Mouse (Mus musculus) small intestine, adult 2 months (tissue): ENCODE results near the gene Marveld3. TPM values are rescaled to one million over a fixed set of nuclear protein-coding genes. Genes with fewer than 3 reads are reported as not detected.

Experiments used
- H3K27ac ChIP-seq: fragments of 200-500 bp; 2 replicates; pipeline ENCODE4 v1.5.1; 2012; ENCODE audit warnings: low read depth, low read length, control low read depth, inconsistent platforms; ENCODE audit not compliant: insufficient read depth
- H3K27me3 ChIP-seq: fragments of 200-500 bp; 2 replicates; pipeline ENCODE4 v1.6.1; 2012; ENCODE audit warnings: mild to moderate bottlenecking, moderate library complexity, low read length, inconsistent platforms; ENCODE audit not compliant: control insufficient read depth, insufficient read depth
- H3K36me3 ChIP-seq: fragments of 200-500 bp; 2 replicates; pipeline ENCODE4 v1.6.1; 2012; ENCODE audit warnings: mild to moderate bottlenecking, low read length, control low read depth, inconsistent platforms; ENCODE audit not compliant: control insufficient read depth, insufficient read depth
- H3K4me1 ChIP-seq: fragments of 200-500 bp; 2 replicates; pipeline ENCODE4 v1.6.1; 2012; ENCODE audit warnings: low read length, inconsistent platforms, mixed read lengths; ENCODE audit not compliant: control insufficient read depth, insufficient read depth, insufficient read length
- H3K4me3 ChIP-seq: fragments of 200-500 bp; 2 replicates; pipeline ENCODE4 v1.5.1; 2012; ENCODE audit warnings: low read depth, mild to moderate bottlenecking, control low read depth, inconsistent platforms, low read length, moderate library complexity
- CTCF ChIP-seq: fragments of 200-500 bp; IDR thresholded peaks from 2 replicates; pipeline ENCODE4 v1.5.1; 2012; ENCODE audit warnings: low read depth, mild to moderate bottlenecking, control low read depth, inconsistent platforms, low read length, moderate library complexity, mixed read lengths; ENCODE audit not compliant: insufficient replicate concordance, insufficient read length; ENCODE audit errors: extremely low read depth
- POLR2A ChIP-seq: fragments of 200-500 bp; IDR thresholded peaks from 2 replicates; pipeline ENCODE4 v1.6.1; 2012; ENCODE audit warnings: low read depth, mild to moderate bottlenecking, control low read depth, inconsistent platforms, low read length, moderate library complexity
- polyA plus RNA-seq: library from polyadenylated mRNA; depleted of rRNA; stranded (reverse); fragments of >200 nt; gene quantifications from 2 replicates; pipeline ENCODE4 v1.2.3, GENCODE M21; 2012; rRNA removed

The Marveld3 gene
- polyA plus RNA-seq, 1 experiment: 48.7 TPM

- peaks cover 18% of the 10 kb centered on the region for H3K36me3 ChIP-seq
- no peak overlapping the region for H3K4me3 ChIP-seq
- no peaks in the 10 kb centered on the region for H3K27me3 ChIP-seq
- TF ChIP-seq CTCF: no peak
- TF ChIP-seq POLR2A: no peak
- H3K27ac ChIP-seq: no peak overlapping the region
- H3K4me1 ChIP-seq: peaks cover 9% of the 10 kb centered on the region; the same call in 1 of the 2 replicates
These were observed 59.6 kb downstream of the Marveld3 start for GRCm38 (mm10) chr8:109902379-109902778.

Other genes with a start within 250 kb of the Marveld3 start
- gene Atxn1l, start 224.5 kb downstream of the Marveld3 start, polyA plus RNA-seq: 5.1 and 12.0 TPM in 2 replicates
- gene Ap1g1, start 183.6 kb downstream of the Marveld3 start, polyA plus RNA-seq: 11.3 and 18.8 TPM in 2 replicates
- 6.0 and 25.0 TPM in 2 replicates for gene Phlpp2, start 93.7 kb downstream of the Marveld3 start, polyA plus RNA-seq
- gene Tat, start 28.2 kb upstream of the Marveld3 start, polyA plus RNA-seq: 0.13 TPM in 1 of 2 replicates, not detected in the other
- gene Chst4, start 77.5 kb upstream of the Marveld3 start, polyA plus RNA-seq: 25.9 and 27.1 TPM in 2 replicates
- 0.39 and 0.53 TPM in 2 replicates for gene Zfp612, start 117.5 kb upstream of the Marveld3 start, polyA plus RNA-seq
- not detected in 2 replicates for gene Gm21964, start 139.0 kb upstream of the Marveld3 start, polyA plus RNA-seq
- gene Gm17720, start 140.6 kb upstream of the Marveld3 start, polyA plus RNA-seq: not detected in 2 replicates
- gene Calb2, start 206.0 kb upstream of the Marveld3 start, polyA plus RNA-seq: 1.4 and 3.1 TPM in 2 replicates